21 mouse cellular contexts compared by ENCODE assay signal in the genomic region with DNA sequence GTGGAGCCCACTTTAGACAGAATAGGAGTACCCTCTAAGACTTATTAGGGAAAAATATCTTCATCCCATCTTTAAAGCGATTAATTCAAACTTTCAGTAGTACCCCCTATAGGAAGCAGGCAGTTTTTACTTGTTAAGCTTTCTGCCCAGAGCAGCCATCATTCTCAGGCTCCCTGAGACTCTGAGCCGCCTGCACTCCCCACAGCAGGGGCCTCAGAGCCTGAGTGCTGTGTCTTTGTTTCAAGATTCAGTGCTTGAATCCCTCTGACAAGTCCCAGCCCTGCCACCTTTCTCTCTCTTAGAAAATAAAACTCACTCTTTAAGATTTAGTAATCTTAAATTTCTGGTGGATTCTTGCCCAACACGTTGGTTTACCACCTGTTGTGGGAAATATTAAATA. TPM values are rescaled to one million over a fixed set of nuclear protein-coding genes. Genes with fewer than 3 reads are reported as not detected.
DNase-seq lines count a peak whose midpoint lies in the region; TF ChIP-seq lines count a peak whose summit lies in the region.
"Had no signal": no experiment of that assay in that cellular context is flagged by ENCODE, and none has a peak within 500 bp of the region (broad histone marks: within the 10 kb centered on the region; RNA-seq: fewer than 3 reads in every experiment).

No protein-coding gene starts in this region.

- H3K9me3 ChIP-seq in ES-E14 (ENCODE audit: control insufficient read depth, insufficient read depth, low read depth, low read length), result no peaks in the 10 kb centered on the region
- H3K9me3 ChIP-seq: embryonic facial prominence, embryonic 13.5 days; embryonic facial prominence, embryonic 15.5 days; forebrain, embryonic 10.5 days; forebrain, embryonic 12.5 days had no signal

- peak overlapping the region; percentile 62; the same call in 1 of the 2 replicates for H3K27ac ChIP-seq in ES-E14 (ENCODE audit: insufficient read depth, low read depth, low read length, poor library complexity, severe bottlenecking)
- H3K27ac ChIP-seq: embryonic facial prominence, embryonic 13.5 days; embryonic facial prominence, embryonic 15.5 days; forebrain, embryonic 10.5 days; forebrain, embryonic 12.5 days had no signal

- in situ Hi-C loops in ES-E14 (cut with MboI; ENCODE audit: low sequenced_read_pairs in 2 of 2, unreplicated experiment in 2 of 2), result loop anchor here in 1 of 2 experiments (25.0 kb wide), 1 partner anchor 409 kb away; no protein-coding TSS in a partner anchor

- H3K4me1 ChIP-seq in ES-E14 (ENCODE audit: control insufficient read depth in 2 of 2, insufficient read depth in 2 of 2, low read length in 2 of 2, poor library complexity in 1 of 2), result peaks cover 2 to 3% of the 10 kb centered on the region in 2 experiments; a peak in 2 of 4 replicates
- H3K4me1 ChIP-seq: embryonic facial prominence, embryonic 13.5 days; embryonic facial prominence, embryonic 15.5 days; forebrain, embryonic 12.5 days had no signal

- H3K9ac ChIP-seq in ES-E14 (ENCODE audit: insufficient read depth, low read depth, low read length, poor library complexity, severe bottlenecking), result no peak overlapping the region
- H3K9ac ChIP-seq: embryonic facial prominence, embryonic 13.5 days; embryonic facial prominence, embryonic 15.5 days; forebrain, embryonic 12.5 days had no signal

- 0 out of 2 replicates have a peak, but pooled peaks cover 3% of the 10 kb centered on the region for H3K36me3 ChIP-seq in ES-E14 (ENCODE audit: control insufficient read depth, insufficient read depth, low read length, poor library complexity, severe bottlenecking)
- H3K36me3 ChIP-seq: embryonic facial prominence, embryonic 13.5 days; embryonic facial prominence, embryonic 15.5 days had no signal

- intact Hi-C loops in gastrocnemius, postnatal 36 days (cut with DNase I), result no loop called here

- H3K4me3 ChIP-seq in ES-E14 (ENCODE audit: insufficient read depth in 1 of 2, low read depth in 1 of 2, low read length in 2 of 2, poor library complexity in 1 of 2, severe bottlenecking in 1 of 2), result no peak overlapping the region
- H3K4me3 ChIP-seq: embryonic facial prominence, embryonic 13.5 days; embryonic facial prominence, embryonic 15.5 days; erythroblast, embryonic 14.5 days; forebrain, embryonic 10.5 days; forebrain, embryonic 12.5 days had no signal

- DNase-seq in ES-CJ7 (ENCODE audit: low read depth, low spot score) (peak; percentile 84), ES-E14 (ENCODE audit: low read depth, low spot score) (peak; percentile 47), ZHBTc4 (ENCODE audit: low read depth, low spot score) (peak; percentile 85)
- no peak for DNase-seq in gastrocnemius, postnatal 36 days
- DNase-seq in left cerebral cortex, adult 9 months (ENCODE audit: low spot score in 2 of 2), result no peak
- DNase-seq: adrenal gland, adult 2 months; adrenal gland, postnatal 10 days; adrenal gland, postnatal 25 days; cerebellum, adult 11 months; cerebellum, adult 18-20 months; cerebellum, adult 8-10 months; cerebellum, adult 9-11 months; cerebellum, postnatal 14 days; cerebellum, postnatal 36 days; embryo, embryonic 11 days had no signal

TF ChIP-seq in ES-E14, 5 proteins besides CTCF, POLR2A, EP300 and RAD21:
- TF ChIP-seq ZC3H11A (IDR thresholded peaks at IDR 0.05; ENCODE audit: borderline replicate concordance, low read depth, low read length), result no peak
- TF ChIP-seq MAFK (IDR thresholded peaks at IDR 0.05; ENCODE audit: insufficient read depth, low read depth, low read length), result no peak
- TF ChIP-seq ZNF384 (IDR thresholded peaks at IDR 0.05; ENCODE audit: low read depth, low read length), result no peak
- no peak for TF ChIP-seq CHD2 (IDR thresholded peaks at IDR 0.05; ENCODE audit: low read depth, low read length)
- no peak for TF ChIP-seq HCFC1 (IDR thresholded peaks at IDR 0.05; ENCODE audit: borderline replicate concordance, insufficient read depth, low read length)

RNA-seq across cellular contexts. Expression of a gene that starts 7.6 kb away (rescaled TPM):
- total RNA-seq in ES-E14 (2012; rRNA removed), result 5.3 and 6.6 TPM in 2 replicates
- under 1 TPM; 0.26 to 0.37 TPM for total RNA-seq in gastrocnemius, postnatal 36 days (2021)

RNA-seq across cellular contexts. Expression of a gene that starts 22.3 kb away (rescaled TPM):
- 20.2 and 21.6 TPM in 2 replicates for total RNA-seq in ES-E14 (2012; rRNA removed)
- total RNA-seq in gastrocnemius, postnatal 36 days (2021), result 10 to 100 TPM; 30.6 to 34.2 TPM

RNA-seq across cellular contexts. Expression of a gene that starts 34.5 kb away (rescaled TPM):
- total RNA-seq in ES-E14 (2012; rRNA removed), result 11.0 and 12.0 TPM in 2 replicates
- total RNA-seq in gastrocnemius, postnatal 36 days (2021), result 1 to 10 TPM; 4.5 to 5.8 TPM

RNA-seq across cellular contexts. Expression of a gene that starts 43.0 kb away (rescaled TPM):
- total RNA-seq in ES-E14 (2012; rRNA removed), result 0.54 and 0.74 TPM in 2 replicates
- total RNA-seq in gastrocnemius, postnatal 36 days (2021), result not detected
- total RNA-seq: adrenal gland, adult 2 months; adrenal gland, postnatal 25 days; common myeloid progenitor, adult 5-6 weeks had no signal

Comparison
In these comparisons a context has a peak if more than half of its experiments do, and no peak if none do; other contexts are left out.
1. DNase-seq: peak in ES-CJ7 (single experiment), ES-E14 (single experiment) and ZHBTc4 (single experiment); none in gastrocnemius, postnatal 36 days (0 of 2) and left cerebral cortex, adult 9 months (0 of 2).